Mouse (Mus musculus) hindbrain, embryonic 11.5 days (tissue): ENCODE measurements at regions not wholly inside any gene's neighbourhood (a gene's known extent, or its start where the extent isn't known, plus 50 kb on each side); places are given as distances from the start of the nearest gene placed in this dataset.

Experiments
- ATAC-seq: fragments of 200-750 bp; cut with Nextera tagmentation; 2 replicates; pipeline ENCODE4 v1.8.0; 2017; ENCODE audit warnings: mild to moderate bottlenecking, moderate TSS enrichment, moderate library complexity; ENCODE audit not compliant: low FRiP score
- DNase-seq: peaks from one replicate; pipeline ENCODE4 v3.0.0-alpha.2; 2015; ENCODE audit warnings: low spot score
- H3K27ac ChIP-seq: fragments of 300-500 bp; sonication (generic); 2 replicates; pipeline ENCODE4 v1.5.1; 2014; ENCODE audit warnings: mild to moderate bottlenecking, low read depth, low read length
- H3K27me3 ChIP-seq: fragments of 300-500 bp; sonication (generic); 2 replicates; pipeline ENCODE4 v1.6.1; 2014; ENCODE audit warnings: mild to moderate bottlenecking, low read length, moderate library complexity, mixed read lengths; ENCODE audit not compliant: control insufficient read depth, insufficient read depth
- H3K36me3 ChIP-seq: fragments of 300-500 bp; sonication (generic); 2 replicates; pipeline ENCODE4 v1.6.1; 2014; ENCODE audit warnings: mild to moderate bottlenecking, low read length, moderate library complexity, mixed read lengths; ENCODE audit not compliant: control insufficient read depth, insufficient read depth
- H3K4me1 ChIP-seq: fragments of 300-500 bp; sonication (generic); replicated peaks from 2 replicates; pipeline ENCODE4 v1.6.1; 2014; ENCODE audit warnings: low read length, mixed read lengths; ENCODE audit not compliant: control insufficient read depth, insufficient read depth
- H3K4me2 ChIP-seq: fragments of 300-500 bp; sonication (generic); replicated peaks from 2 replicates; pipeline ENCODE4 v1.6.1; 2014; ENCODE audit warnings: mild to moderate bottlenecking, low read depth, low read length
- H3K4me3 ChIP-seq: fragments of 300-500 bp; sonication (generic); 2 replicates; pipeline ENCODE4 v1.5.1; 2014; ENCODE audit warnings: low read depth, low read length
- H3K9ac ChIP-seq: fragments of 300-500 bp; sonication (generic); 2 replicates; pipeline ENCODE4 v1.6.1; 2014; ENCODE audit warnings: low read depth, low read length
- H3K9me3 ChIP-seq: fragments of 300-500 bp; sonication (generic); 2 replicates; pipeline ENCODE4 v1.6.1; 2016; ENCODE audit warnings: low read length; ENCODE audit not compliant: control insufficient read depth
- WGBS: fragments of 180-500 bp; shearing (Covaris S2); extraction: QIAGEN DNeasy Blood & Tissue Kit; methylation state at CpG from one replicate; pipeline ENCODE4 v1.1.7; 2014; 5-methylcytosine and 5-hydroxymethylcytosine counted together

GRCm38 (mm10) chr1:61175239-61175638, 197.5 kb downstream of the Icos start:
- no peak overlapping the region for H3K4me2 ChIP-seq
- no peaks in the 10 kb centered on the region for H3K27me3 ChIP-seq
- no peaks in the 10 kb centered on the region for H3K9me3 ChIP-seq
- DNase-seq (no peak), ATAC-seq (no peak)
- no peaks in the 10 kb centered on the region for H3K36me3 ChIP-seq
- 99% methylated on average over 2 of the region's 2 CpGs for WGBS
- H3K4me3 ChIP-seq, result no peak overlapping the region
- 0 out of 2 replicates have a peak, but pooled peaks cover 2% of the 10 kb centered on the region for H3K4me1 ChIP-seq
- no peak overlapping the region for H3K27ac ChIP-seq
- H3K9ac ChIP-seq, result no peak overlapping the region

- 37% methylated on average over 9 of the region's 9 CpGs for WGBS
- DNase-seq (peak; percentile 25), ATAC-seq (no peak)
- H3K4me3 ChIP-seq, result no peak overlapping the region
- H3K4me2 ChIP-seq, result no peak overlapping the region
- H3K27me3 ChIP-seq, result no peaks in the 10 kb centered on the region
- no peaks in the 10 kb centered on the region for H3K36me3 ChIP-seq
- no peak overlapping the region for H3K9ac ChIP-seq
- H3K4me1 ChIP-seq, result 0 out of 2 replicates have a peak, but pooled peaks cover 4% of the 10 kb centered on the region
- H3K9me3 ChIP-seq, result no peaks in the 10 kb centered on the region
- peak overlapping the region; percentile 54; the same call in 1 of the 2 replicates for H3K27ac ChIP-seq
Measured at GRCm38 (mm10) chr1:61179461-61179860, 201.7 kb downstream of the Icos start.

DNA sequence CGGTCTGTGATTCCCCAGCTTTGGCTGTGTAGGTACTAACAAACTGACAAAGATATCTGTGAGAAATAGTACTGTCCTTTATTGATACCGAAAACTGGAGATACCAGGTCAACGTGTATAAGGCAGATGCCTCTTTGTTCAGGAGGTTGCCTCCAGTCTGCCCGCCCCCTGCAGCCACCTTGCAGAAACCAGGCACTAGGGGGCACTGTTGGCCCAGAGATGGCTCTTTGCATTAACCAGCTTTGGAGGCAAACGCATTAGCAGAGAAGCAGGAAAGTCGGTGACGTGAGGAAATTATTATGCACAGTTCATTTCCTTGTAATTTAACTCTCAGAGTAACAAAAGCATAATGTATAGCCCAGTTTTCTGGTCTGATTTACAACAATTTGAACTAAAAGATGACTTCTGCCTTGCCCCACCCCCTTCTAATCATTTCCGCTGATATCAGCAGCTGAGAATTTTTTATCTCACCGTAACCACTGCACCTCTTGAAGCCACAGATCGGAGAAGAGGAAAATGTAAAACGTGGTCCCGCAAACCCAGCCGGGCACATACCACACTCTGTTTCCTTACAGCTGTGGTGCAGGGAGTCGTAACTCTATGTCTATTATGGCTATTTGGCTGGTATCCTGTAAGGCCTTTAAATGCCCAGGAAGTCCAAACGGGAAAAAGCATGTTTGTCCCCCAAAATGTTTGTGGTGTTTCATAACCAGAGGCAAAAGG, 203.5 kb downstream of the Icos start:
- H3K4me3 ChIP-seq, result no peak overlapping the region
- WGBS, result 36% methylated on average over 15 of the region's 15 CpGs
- ATAC-seq (peak; percentile 80), DNase-seq (peak; percentile 97)
- H3K4me2 ChIP-seq, result no peak overlapping the region
- no peaks in the 10 kb centered on the region for H3K9me3 ChIP-seq
- H3K27me3 ChIP-seq, result no peaks in the 10 kb centered on the region
- no peaks in the 10 kb centered on the region for H3K36me3 ChIP-seq
- no peak overlapping the region for H3K27ac ChIP-seq
- 0 out of 2 replicates have a peak, but pooled peaks cover 4% of the 10 kb centered on the region for H3K4me1 ChIP-seq
- no peak overlapping the region for H3K9ac ChIP-seq

GRCm38 (mm10) chr1:61187381-61188100, 209.8 kb downstream of the Icos start:
- Histone ChIP-seq H3K27me3 (no peaks in the 10 kb centered on the region), H3K4me3 (no peak overlapping the region), H3K4me1 (no peaks in the 10 kb centered on the region), H3K9me3 (no peaks in the 10 kb centered on the region), H3K9ac (no peak overlapping the region), H3K36me3 (no peaks in the 10 kb centered on the region), H3K27ac (no peak overlapping the region), H3K4me2 (no peak overlapping the region)
- DNase-seq (no peak), ATAC-seq (no peak)
- 89% methylated on average over 6 of the region's 6 CpGs for WGBS

- ATAC-seq, result no peak
Measured at GRCm38 (mm10) chr1:61190921-61191320, 213.2 kb downstream of the Icos start.

GRCm38 (mm10) chr1:61198549-61199062, 220.9 kb downstream of the Icos start:
- Histone ChIP-seq H3K36me3 (no peaks in the 10 kb centered on the region), H3K9ac (no peak overlapping the region), H3K4me3 (no peak overlapping the region), H3K27ac (no peak overlapping the region), H3K27me3 (no peaks in the 10 kb centered on the region), H3K9me3 (no peaks in the 10 kb centered on the region), H3K4me1 (no peaks in the 10 kb centered on the region), H3K4me2 (no peak overlapping the region)
- DNase-seq (no peak), ATAC-seq (no peak)
- WGBS, result 93% methylated on average over 3 of the region's 3 CpGs

More at GRCm38 (mm10) chr1:61190921-61191320, 213.2 kb downstream of the Icos start:
- DNase-seq, result no peak
- WGBS, result 88% methylated on average over 3 of the region's 3 CpGs
- Histone ChIP-seq H3K27me3 (no peaks in the 10 kb centered on the region), H3K36me3 (no peaks in the 10 kb centered on the region), H3K9ac (no peak overlapping the region), H3K27ac (no peak overlapping the region), H3K4me2 (no peak overlapping the region), H3K9me3 (no peaks in the 10 kb centered on the region), H3K4me3 (no peak overlapping the region), H3K4me1 (no peaks in the 10 kb centered on the region)

DNA sequence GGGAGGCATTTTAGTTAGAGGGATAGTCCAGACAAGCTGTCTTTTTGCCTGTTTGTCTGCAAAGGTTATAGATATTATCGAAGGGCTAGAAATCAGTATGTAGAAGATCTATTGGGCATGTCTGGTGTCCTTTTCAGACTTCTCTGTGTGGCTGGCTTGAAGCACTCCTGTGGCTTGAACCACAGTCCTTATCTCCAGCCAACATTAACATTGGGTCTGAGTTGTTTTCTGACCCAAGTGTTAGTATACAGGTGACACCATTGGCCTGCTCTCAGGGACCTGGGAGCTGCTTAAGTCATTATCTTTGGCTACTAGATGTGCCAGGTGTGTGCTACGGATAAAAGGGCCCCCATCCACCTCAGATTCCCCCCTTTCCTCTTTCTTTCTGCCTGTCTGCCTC, 223.3 kb downstream of the Icos start:
- Histone ChIP-seq H3K36me3 (no peaks in the 10 kb centered on the region), H3K9me3 (no peaks in the 10 kb centered on the region), H3K27me3 (no peaks in the 10 kb centered on the region), H3K4me3 (no peak overlapping the region), H3K9ac (no peak overlapping the region), H3K4me2 (no peak overlapping the region), H3K27ac (no peak overlapping the region), H3K4me1 (no peaks in the 10 kb centered on the region)
- 83% methylated on average over 2 of the region's 2 CpGs for WGBS
- no peak for DNase-seq
- ATAC-seq, result no peak

DNA sequence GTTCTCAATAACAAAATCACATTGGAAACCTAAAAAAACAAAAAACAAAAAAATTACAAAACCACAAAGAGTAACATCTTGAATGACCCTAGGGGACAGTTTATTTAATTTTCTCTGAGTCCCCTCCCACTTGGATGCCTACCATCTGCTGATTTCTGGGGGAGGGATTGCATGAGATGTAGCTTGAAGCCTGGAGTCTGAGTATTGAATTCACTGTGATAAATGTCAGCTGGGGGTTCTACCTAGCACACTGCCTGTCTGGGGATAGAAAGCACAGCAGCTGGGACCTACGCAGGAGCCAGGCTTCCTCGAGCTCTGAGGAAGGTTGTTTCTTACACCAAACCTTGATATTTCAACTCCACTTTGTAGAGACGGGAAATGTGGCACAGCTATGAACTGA, 224.4 kb downstream of the Icos start:
- Histone ChIP-seq H3K4me3 (no peak overlapping the region), H3K27ac (peak overlapping the region; percentile 66; the same call in 1 of the 2 replicates)
- WGBS, result 64% methylated on average over 3 of the region's 3 CpGs

More for the DNA sequence above, 224.4 kb downstream of the Icos start:
- DNase-seq, result peak; percentile 17
- no peaks in the 10 kb centered on the region for H3K27me3 ChIP-seq
- no peaks in the 10 kb centered on the region for H3K9me3 ChIP-seq
- ATAC-seq, result 0 out of 2 replicates have a peak, but pooled peaks have one; percentile 45
- H3K4me2 ChIP-seq, result no peak overlapping the region
- no peaks in the 10 kb centered on the region for H3K36me3 ChIP-seq
- no peak overlapping the region for H3K9ac ChIP-seq
- H3K4me1 ChIP-seq, result no peaks in the 10 kb centered on the region
